Mouse (Mus musculus) embryonic fibroblast, embryonic 13.5 days (primary cell): ENCODE measurements around the gene Ndufb10.

ENCODE experiments used
- CTCF ChIP-seq: IDR thresholded peaks from 2 replicates; pipeline ENCODE4 v1.5.1; 2011; ENCODE audit warnings: mild to moderate bottlenecking, control low read depth, low read length, moderate library complexity, borderline replicate concordance; ENCODE audit not compliant: insufficient read depth
- POLR2A ChIP-seq: IDR thresholded peaks from 2 replicates; pipeline ENCODE4 v1.6.1; 2011; ENCODE audit warnings: low read depth, mild to moderate bottlenecking, control low read depth, low read length, moderate library complexity

- TF ChIP-seq POLR2A (no peak), CTCF (no peak)
Measured at GRCm38 (mm10) chr17:24744381-24744780, 20.1 kb upstream of the Ndufb10 start.
